Mouse (Mus musculus): ENCODE measurements around the gene 2300009A05Rik. TPM values are rescaled to one million over a fixed set of nuclear protein-coding genes. Genes with fewer than 3 reads are reported as not detected.

2300009A05Rik gene
- polyA plus RNA-seq, 1 experiment from 2014 or later = 78.7 TPM

DNA sequence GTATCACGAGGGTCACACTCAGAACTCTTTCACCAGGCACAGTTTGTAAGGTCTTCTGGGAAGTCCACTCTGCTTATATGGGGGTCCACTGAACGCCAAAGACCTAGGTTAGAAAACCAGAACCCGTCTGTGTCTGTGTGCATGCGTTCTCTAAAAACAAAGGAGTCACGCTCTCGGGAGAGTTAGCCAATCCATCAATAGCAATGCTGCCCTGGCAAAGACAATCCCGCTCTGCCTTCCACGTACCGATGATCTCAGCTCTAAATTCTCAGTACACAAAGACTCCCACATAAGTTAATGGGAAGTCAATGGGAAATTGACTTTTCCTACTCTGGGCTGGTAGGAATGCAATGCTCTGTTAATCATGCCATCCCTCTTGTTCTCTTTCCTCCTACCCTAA, 42.8 kb downstream of the 2300009A05Rik start:
- H3K9ac ChIP-seq = no peak overlapping the region

DNA sequence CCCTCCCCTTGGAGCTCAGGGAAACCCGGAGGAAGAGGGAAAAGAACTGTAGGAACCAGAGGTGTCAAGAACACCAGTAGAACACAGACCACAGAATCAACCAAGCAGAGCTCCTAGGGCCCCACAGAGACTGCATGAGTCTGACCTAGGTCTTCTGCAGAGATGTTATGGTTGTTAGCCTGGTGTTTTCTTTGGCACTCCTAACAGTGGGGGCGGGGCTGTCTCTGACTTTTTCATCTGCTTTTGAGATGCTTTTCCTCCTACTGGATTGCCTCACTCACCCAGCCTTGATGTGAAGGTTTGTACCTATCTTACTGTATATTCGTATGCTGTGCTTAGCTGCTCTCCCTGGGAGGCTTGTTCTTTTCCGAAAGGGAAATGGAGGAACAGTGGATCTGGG, 44.9 kb downstream of the 2300009A05Rik start:
- H3K9me3 ChIP-seq (ENCODE audit: control insufficient read depth, low read length) = no peaks in the 10 kb centered on the region
- ATAC-seq (ENCODE audit: low FRiP score) = no peak
- H3K27me3 ChIP-seq (ENCODE audit: control insufficient read depth, insufficient read depth, low read length) = no peaks in the 10 kb centered on the region
- DNase-seq (ENCODE audit: low spot score) = no peak
- no peak overlapping the region for H3K27ac ChIP-seq
- 84% methylated on average over 4 of the region's 4 CpGs for WGBS
- no peaks in the 10 kb centered on the region for H3K4me1 ChIP-seq (replicated peaks; ENCODE audit: control insufficient read depth, insufficient read depth, low read length)
- no peak overlapping the region for H3K4me2 ChIP-seq (replicated peaks)
- no peak overlapping the region for H3K4me3 ChIP-seq (replicated peaks; ENCODE audit: low read length)
- H3K36me3 ChIP-seq (replicated peaks; ENCODE audit: control insufficient read depth, insufficient read depth) = no peaks in the 10 kb centered on the region
- no peak overlapping the region for H3K9ac ChIP-seq

More for the DNA sequence above, 42.8 kb downstream of the 2300009A05Rik start:
- no peak for DNase-seq (ENCODE audit: low spot score)
- H3K36me3 ChIP-seq (replicated peaks; ENCODE audit: control insufficient read depth, insufficient read depth) = no peaks in the 10 kb centered on the region
- no peaks in the 10 kb centered on the region for H3K27me3 ChIP-seq (ENCODE audit: control insufficient read depth, insufficient read depth, low read length)
- no peak for ATAC-seq (ENCODE audit: low FRiP score)
- no peak overlapping the region for H3K27ac ChIP-seq
- WGBS = 66% methylated on average over 9 of the region's 9 CpGs
- H3K9me3 ChIP-seq (ENCODE audit: control insufficient read depth, low read length) = no peaks in the 10 kb centered on the region
- no peak overlapping the region for H3K4me3 ChIP-seq (replicated peaks; ENCODE audit: low read length)
- no peak overlapping the region for H3K4me2 ChIP-seq (replicated peaks)
- H3K4me1 ChIP-seq (replicated peaks; ENCODE audit: control insufficient read depth, insufficient read depth, low read length) = no peaks in the 10 kb centered on the region

DNA sequence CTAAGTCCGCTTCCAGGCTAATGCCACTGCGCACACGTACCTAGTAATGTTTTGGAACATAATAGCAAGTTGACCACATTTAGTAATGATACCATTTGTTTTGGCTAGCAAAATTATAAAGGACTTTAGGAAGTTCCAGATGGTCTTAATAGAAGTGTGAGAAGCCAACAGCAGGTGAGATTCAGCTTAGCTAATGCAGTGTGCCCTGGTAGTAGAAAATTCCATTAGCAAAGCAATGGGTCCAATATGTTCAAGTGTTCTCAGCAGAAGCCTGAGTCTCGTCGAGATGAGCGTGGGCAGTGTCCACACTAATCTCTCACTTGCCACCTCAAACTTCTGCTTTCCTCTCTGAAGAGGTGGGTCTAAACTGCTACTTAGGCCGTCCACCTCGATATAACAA, 49.0 kb downstream of the 2300009A05Rik start:
- Histone ChIP-seq H3K27ac (no peak overlapping the region), H3K9me3 (ENCODE audit: control insufficient read depth, low read length) (no peaks in the 10 kb centered on the region), H3K4me3 (replicated peaks; ENCODE audit: low read length) (no peak overlapping the region), H3K27me3 (ENCODE audit: control insufficient read depth, insufficient read depth, low read length) (no peaks in the 10 kb centered on the region), H3K4me2 (replicated peaks) (no peak overlapping the region), H3K4me1 (replicated peaks; ENCODE audit: control insufficient read depth, insufficient read depth, low read length) (no peaks in the 10 kb centered on the region; the same call in 1 of the 2 replicates), H3K36me3 (replicated peaks; ENCODE audit: control insufficient read depth, insufficient read depth) (no peaks in the 10 kb centered on the region), H3K9ac (no peak overlapping the region)
- WGBS = 94% methylated on average over 8 of the region's 8 CpGs
- ATAC-seq (ENCODE audit: low FRiP score) (no peak), DNase-seq (ENCODE audit: low spot score) (no peak)

DNA sequence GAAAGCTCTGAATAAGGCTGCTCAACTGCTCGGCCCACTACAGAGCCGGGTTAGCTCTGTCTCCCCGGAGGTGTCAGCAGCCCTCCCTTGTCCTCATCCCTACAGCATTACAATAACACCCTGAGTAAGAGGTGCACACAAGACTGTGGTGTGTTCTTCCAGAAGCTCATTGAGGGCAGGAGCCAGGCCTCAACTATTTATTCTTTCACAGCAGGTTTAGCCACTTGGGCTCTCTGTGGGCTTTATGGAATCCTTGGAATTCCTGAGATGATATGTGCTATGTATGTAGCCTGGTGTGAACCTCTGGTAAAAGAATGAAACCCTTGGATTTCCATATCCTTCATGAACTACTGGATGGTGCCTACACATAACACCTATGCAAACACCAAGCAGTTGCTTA, 49.8 kb downstream of the 2300009A05Rik start:
- no peak overlapping the region for H3K27ac ChIP-seq
- no peak overlapping the region for H3K9ac ChIP-seq
- no peak overlapping the region for H3K4me3 ChIP-seq (replicated peaks; ENCODE audit: low read length)
- H3K27me3 ChIP-seq (ENCODE audit: control insufficient read depth, insufficient read depth, low read length) = no peaks in the 10 kb centered on the region
- 85% methylated on average over 3 of the region's 3 CpGs for WGBS
- no peaks in the 10 kb centered on the region for H3K36me3 ChIP-seq (replicated peaks; ENCODE audit: control insufficient read depth, insufficient read depth)
- no peak for DNase-seq (ENCODE audit: low spot score)
- no peaks in the 10 kb centered on the region for H3K9me3 ChIP-seq (ENCODE audit: control insufficient read depth, low read length)
- no peaks in the 10 kb centered on the region; the same call in 1 of the 2 replicates for H3K4me1 ChIP-seq (replicated peaks; ENCODE audit: control insufficient read depth, insufficient read depth, low read length)
- H3K4me2 ChIP-seq (replicated peaks) = no peak overlapping the region
- no peak for ATAC-seq (ENCODE audit: low FRiP score)

DNA sequence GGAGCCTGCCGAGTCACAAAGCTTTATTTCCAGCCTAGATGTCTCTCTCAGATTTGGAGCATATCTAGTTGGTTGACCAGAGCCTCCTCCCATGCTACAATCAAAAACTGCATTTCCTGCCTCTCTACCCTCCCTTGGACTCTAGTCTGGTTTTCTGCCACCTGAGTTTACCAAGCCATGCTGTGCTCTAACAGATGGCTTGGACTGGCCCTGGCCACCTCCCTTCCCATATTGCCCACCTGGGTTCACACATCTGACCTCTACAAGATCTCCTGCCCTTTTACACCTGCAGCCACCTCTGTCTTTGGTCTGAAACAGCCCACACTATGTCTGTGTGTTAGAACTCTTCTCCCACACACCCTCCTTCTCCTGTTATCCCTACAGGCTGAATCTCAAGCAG, 50.9 kb downstream of the 2300009A05Rik start:
- Histone ChIP-seq H3K9ac (no peak overlapping the region), H3K4me3 (replicated peaks; ENCODE audit: low read length) (no peak overlapping the region), H3K27me3 (ENCODE audit: control insufficient read depth, insufficient read depth, low read length) (no peaks in the 10 kb centered on the region), H3K27ac (no peak overlapping the region), H3K9me3 (ENCODE audit: control insufficient read depth, low read length) (no peaks in the 10 kb centered on the region), H3K36me3 (replicated peaks; ENCODE audit: control insufficient read depth, insufficient read depth) (no peaks in the 10 kb centered on the region), H3K4me2 (replicated peaks) (no peak overlapping the region), H3K4me1 (replicated peaks; ENCODE audit: control insufficient read depth, insufficient read depth, low read length) (no peaks in the 10 kb centered on the region; the same call in 1 of the 2 replicates)
- WGBS = 68% methylated on average over 1 of the region's 1 CpGs
- no peak for ATAC-seq (ENCODE audit: low FRiP score)
- DNase-seq (ENCODE audit: low spot score) = no peak

DNA sequence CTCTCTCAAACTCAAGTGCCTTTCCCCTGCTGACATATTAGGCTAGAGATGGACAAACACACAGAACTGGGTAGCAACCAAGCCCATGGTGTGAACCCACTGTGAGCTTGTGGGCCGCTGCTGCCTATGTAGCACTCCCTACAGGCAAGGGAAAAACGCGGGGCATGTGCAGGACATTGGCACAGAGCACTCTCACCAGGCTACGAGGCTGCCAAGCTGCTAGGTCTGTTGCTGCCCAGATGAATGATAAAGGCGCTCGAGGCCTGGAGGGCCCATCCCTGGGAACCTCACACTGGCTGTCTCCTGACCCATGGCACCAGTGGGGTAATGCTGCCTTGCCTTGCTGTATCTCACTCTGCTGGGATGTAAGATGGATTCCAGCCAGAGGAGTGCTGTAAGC, 53.0 kb downstream of the 2300009A05Rik start:
- H3K27me3 ChIP-seq (ENCODE audit: control insufficient read depth, insufficient read depth, low read length) = no peaks in the 10 kb centered on the region
- 71% methylated on average over 6 of the region's 6 CpGs for WGBS
- no peaks in the 10 kb centered on the region for H3K36me3 ChIP-seq (replicated peaks; ENCODE audit: control insufficient read depth, insufficient read depth)
- H3K9ac ChIP-seq = no peak overlapping the region
- no peak overlapping the region for H3K4me3 ChIP-seq (replicated peaks; ENCODE audit: low read length)
- DNase-seq (ENCODE audit: low spot score) = no peak
- no peaks in the 10 kb centered on the region for H3K9me3 ChIP-seq (ENCODE audit: control insufficient read depth, low read length)
- ATAC-seq (ENCODE audit: low FRiP score) = no peak
- H3K4me1 ChIP-seq (replicated peaks; ENCODE audit: control insufficient read depth, insufficient read depth, low read length) = no peaks in the 10 kb centered on the region; the same call in 1 of the 2 replicates
- H3K27ac ChIP-seq = no peak overlapping the region
- H3K4me2 ChIP-seq (replicated peaks) = no peak overlapping the region

Other genes starting within 250 kb of the 2300009A05Rik start
- 35.9 and 36.1 TPM in 2 replicates for gene Map2k5, start 21.3 kb downstream of the 2300009A05Rik start, polyA plus RNA-seq (2014; fragmentation: Nextera tagmentation; extraction: Ambion mirVana)
- 0.21 and 0.37 TPM in 2 replicates for gene Iqch, start 203.2 kb upstream of the 2300009A05Rik start, polyA plus RNA-seq (2014; fragmentation: Nextera tagmentation; extraction: Ambion mirVana)
- 59.2 and 66.6 TPM in 2 replicates for gene Aagab, start 203.4 kb upstream of the 2300009A05Rik start, polyA plus RNA-seq (2014; fragmentation: Nextera tagmentation; extraction: Ambion mirVana)

Measured in hindbrain, embryonic 14.5 days (tissue).